Mouse (Mus musculus): Measurements from ENCODE around the gene Tmx1. TPM values are rescaled to one million over a fixed set of nuclear protein-coding genes. Genes with fewer than 3 reads are reported as not detected.
A peak's percentile ranks its signal among the peaks of the same experiment; 100 is the strongest.

Gene Tmx1
- polyA plus RNA-seq, 1 experiment from 2014 or later, result 109 TPM

GRCm38 (mm10) chr12:70449961-70450360, 2.9 kb upstream of the Tmx1 start:
- Histone ChIP-seq H3K4me3 (replicated peaks) (no peak overlapping the region), H3K4me1 (no peaks in the 10 kb centered on the region), H3K4me2 (no peak overlapping the region), H3K27me3 (replicated peaks) (no peaks in the 10 kb centered on the region), H3K9me3 (no peaks in the 10 kb centered on the region), H3K36me3 (no peaks in the 10 kb centered on the region), H3K9ac (no peak overlapping the region), H3K27ac (no peak overlapping the region)
- ATAC-seq (ENCODE audit: insufficient read depth, low FRiP score, low read depth), result no peak

- Histone ChIP-seq H3K36me3 (no peaks in the 10 kb centered on the region), H3K9me3 (no peaks in the 10 kb centered on the region), H3K4me3 (replicated peaks) (no peak overlapping the region), H3K27me3 (replicated peaks) (no peaks in the 10 kb centered on the region), H3K27ac (no peak overlapping the region), H3K4me2 (no peak overlapping the region), H3K9ac (no peak overlapping the region), H3K4me1 (no peaks in the 10 kb centered on the region)
- ATAC-seq (ENCODE audit: insufficient read depth, low FRiP score, low read depth), result no peak
- WGBS, result 89% methylated on average over 3 of the region's 3 CpGs
These were observed 1.4 kb upstream of the Tmx1 start for GRCm38 (mm10) chr12:70451533-70451932.

- Histone ChIP-seq H3K4me1 (no peaks in the 10 kb centered on the region), H3K4me2 (peak overlapping the region; percentile 70), H3K36me3 (no peaks in the 10 kb centered on the region), H3K27ac (peak overlapping the region; percentile 70; the same call in 1 of the 2 replicates), H3K9me3 (no peaks in the 10 kb centered on the region), H3K9ac (no peak overlapping the region; the same call in 1 of the 2 replicates), H3K4me3 (replicated peaks) (peak overlapping the region; percentile 83), H3K27me3 (replicated peaks) (no peaks in the 10 kb centered on the region)
- WGBS, result 70% methylated on average over 2 of the region's 2 CpGs
- peak; percentile 42 for ATAC-seq (ENCODE audit: insufficient read depth, low FRiP score, low read depth)
These were observed 752 bp upstream of the Tmx1 start for GRCm38 (mm10) chr12:70452143-70452542.

- peaks cover 10% of the 10 kb centered on the region; the same call in 1 of the 2 replicates for H3K36me3 ChIP-seq
- no peak overlapping the region for H3K4me3 ChIP-seq (replicated peaks)
- H3K9me3 ChIP-seq, result no peaks in the 10 kb centered on the region
- no peak overlapping the region for H3K4me2 ChIP-seq
- H3K4me1 ChIP-seq, result no peaks in the 10 kb centered on the region
- H3K27me3 ChIP-seq (replicated peaks), result no peaks in the 10 kb centered on the region
- ATAC-seq (ENCODE audit: insufficient read depth, low FRiP score, low read depth), result no peak
- H3K27ac ChIP-seq, result no peak overlapping the region
- 84% methylated on average over 8 of the region's 8 CpGs for WGBS
- no peak overlapping the region for H3K9ac ChIP-seq
These were observed 2.3 kb downstream of the Tmx1 start for GRCm38 (mm10) chr12:70455226-70455625.

GRCm38 (mm10) chr12:70459546-70459945, 6.7 kb downstream of the Tmx1 start:
- Histone ChIP-seq H3K4me3 (replicated peaks) (no peak overlapping the region), H3K36me3 (peaks cover 15% of the 10 kb centered on the region; the same call in 1 of the 2 replicates), H3K27ac (no peak overlapping the region), H3K4me2 (no peak overlapping the region), H3K27me3 (replicated peaks) (no peaks in the 10 kb centered on the region), H3K9ac (no peak overlapping the region), H3K4me1 (no peaks in the 10 kb centered on the region), H3K9me3 (no peaks in the 10 kb centered on the region)
- 94% methylated on average over 1 of the region's 1 CpGs for WGBS
- ATAC-seq (ENCODE audit: insufficient read depth, low FRiP score, low read depth), result no peak

- 88% methylated on average over 4 of the region's 4 CpGs for WGBS
- ATAC-seq (ENCODE audit: insufficient read depth, low FRiP score, low read depth), result no peak
- Histone ChIP-seq H3K4me3 (replicated peaks) (no peak overlapping the region), H3K4me2 (no peak overlapping the region), H3K9me3 (no peaks in the 10 kb centered on the region), H3K27ac (no peak overlapping the region), H3K4me1 (no peaks in the 10 kb centered on the region), H3K9ac (no peak overlapping the region), H3K36me3 (peaks cover 29% of the 10 kb centered on the region), H3K27me3 (replicated peaks) (no peaks in the 10 kb centered on the region)
These were observed 11.1 kb downstream of the Tmx1 start for GRCm38 (mm10) chr12:70464016-70464415.

GRCm38 (mm10) chr12:70475336-70475735, 22.4 kb downstream of the Tmx1 start:
- ATAC-seq (ENCODE audit: insufficient read depth, low FRiP score, low read depth), result no peak
- WGBS, result 78% methylated on average over 3 of the region's 3 CpGs
- no peaks in the 10 kb centered on the region for H3K4me1 ChIP-seq

GRCm38 (mm10) chr12:70476884-70477576, 24.1 kb downstream of the Tmx1 start:
- no peak for ATAC-seq (ENCODE audit: insufficient read depth, low FRiP score, low read depth)
- no peaks in the 10 kb centered on the region for H3K36me3 ChIP-seq
- H3K27ac ChIP-seq, result no peak overlapping the region
- H3K9me3 ChIP-seq, result no peaks in the 10 kb centered on the region
- H3K27me3 ChIP-seq (replicated peaks), result no peaks in the 10 kb centered on the region
- H3K4me1 ChIP-seq, result no peaks in the 10 kb centered on the region
- 63% methylated on average over 16 of the region's 16 CpGs for WGBS
- peak overlapping the region; percentile 10; the same call in 1 of the 2 replicates for H3K4me2 ChIP-seq
- no peak overlapping the region for H3K9ac ChIP-seq
- H3K4me3 ChIP-seq (replicated peaks), result no peak overlapping the region

More at GRCm38 (mm10) chr12:70475336-70475735, 22.4 kb downstream of the Tmx1 start:
- H3K36me3 ChIP-seq, result no peaks in the 10 kb centered on the region
- no peak overlapping the region for H3K4me3 ChIP-seq (replicated peaks)
- H3K4me2 ChIP-seq, result no peak overlapping the region
- H3K9me3 ChIP-seq, result no peaks in the 10 kb centered on the region
- H3K9ac ChIP-seq, result no peak overlapping the region
- H3K27me3 ChIP-seq (replicated peaks), result no peaks in the 10 kb centered on the region
- no peak overlapping the region for H3K27ac ChIP-seq

GRCm38 (mm10) chr12:70477593-70478287, 24.8 kb downstream of the Tmx1 start:
- Histone ChIP-seq H3K9ac (no peak overlapping the region), H3K27me3 (replicated peaks) (no peaks in the 10 kb centered on the region), H3K4me3 (replicated peaks) (no peak overlapping the region), H3K4me2 (no peak overlapping the region), H3K36me3 (no peaks in the 10 kb centered on the region), H3K9me3 (no peaks in the 10 kb centered on the region), H3K4me1 (no peaks in the 10 kb centered on the region), H3K27ac (no peak overlapping the region)
- 81% methylated on average over 16 of the region's 16 CpGs for WGBS
- ATAC-seq (ENCODE audit: insufficient read depth, low FRiP score, low read depth), result no peak

- 81% methylated on average over 7 of the region's 7 CpGs for WGBS
- Histone ChIP-seq H3K4me2 (no peak overlapping the region), H3K36me3 (no peaks in the 10 kb centered on the region), H3K9ac (no peak overlapping the region), H3K4me1 (no peaks in the 10 kb centered on the region), H3K4me3 (replicated peaks) (no peak overlapping the region), H3K27ac (no peak overlapping the region), H3K9me3 (no peaks in the 10 kb centered on the region), H3K27me3 (replicated peaks) (no peaks in the 10 kb centered on the region)
- no peak for ATAC-seq (ENCODE audit: insufficient read depth, low FRiP score, low read depth)
These were observed 33.1 kb downstream of the Tmx1 start for GRCm38 (mm10) chr12:70485956-70486355.

- no peak overlapping the region for H3K4me2 ChIP-seq
- ATAC-seq (ENCODE audit: insufficient read depth, low FRiP score, low read depth), result no peak
- WGBS, result 71% methylated on average over 6 of the region's 6 CpGs
These were observed 34.0 kb downstream of the Tmx1 start for GRCm38 (mm10) chr12:70486716-70487480.

GRCm38 (mm10) chr12:70492441-70492840, 39.5 kb downstream of the Tmx1 start:
- no peaks in the 10 kb centered on the region for H3K4me1 ChIP-seq
- no peak for ATAC-seq (ENCODE audit: insufficient read depth, low FRiP score, low read depth)
- no peak overlapping the region for H3K4me2 ChIP-seq
- H3K27me3 ChIP-seq (replicated peaks), result no peaks in the 10 kb centered on the region
- H3K9me3 ChIP-seq, result no peaks in the 10 kb centered on the region
- H3K9ac ChIP-seq, result no peak overlapping the region
- H3K4me3 ChIP-seq (replicated peaks), result no peak overlapping the region
- no peak overlapping the region for H3K27ac ChIP-seq
- no peaks in the 10 kb centered on the region for H3K36me3 ChIP-seq
- 79% methylated on average over 10 of the region's 10 CpGs for WGBS

More at GRCm38 (mm10) chr12:70486716-70487480, 34.0 kb downstream of the Tmx1 start:
- no peaks in the 10 kb centered on the region for H3K9me3 ChIP-seq
- H3K27me3 ChIP-seq (replicated peaks), result no peaks in the 10 kb centered on the region
- H3K4me3 ChIP-seq (replicated peaks), result no peak overlapping the region
- no peaks in the 10 kb centered on the region for H3K36me3 ChIP-seq
- H3K9ac ChIP-seq, result no peak overlapping the region
- no peaks in the 10 kb centered on the region for H3K4me1 ChIP-seq
- H3K27ac ChIP-seq, result no peak overlapping the region
